Mouse (Mus musculus) kidney, adult 2 months (tissue): ENCODE results near the gene Gm28051.

Experiments used
- CTCF ChIP-seq: fragments of 200-500 bp; conservative IDR thresholded peaks from 2 replicates; pipeline ENCODE4 v1.5.1; 2011; ENCODE audit warnings: low read depth, mild to moderate bottlenecking, control low read depth, low read length, moderate library complexity, mixed read lengths; ENCODE audit not compliant: insufficient read depth, insufficient read length
- POLR2A ChIP-seq: fragments of 200-500 bp; IDR thresholded peaks from one replicate; pipeline ENCODE4 v1.6.1; 2011; ENCODE audit warnings: low read depth, low read length, control low read depth

DNA sequence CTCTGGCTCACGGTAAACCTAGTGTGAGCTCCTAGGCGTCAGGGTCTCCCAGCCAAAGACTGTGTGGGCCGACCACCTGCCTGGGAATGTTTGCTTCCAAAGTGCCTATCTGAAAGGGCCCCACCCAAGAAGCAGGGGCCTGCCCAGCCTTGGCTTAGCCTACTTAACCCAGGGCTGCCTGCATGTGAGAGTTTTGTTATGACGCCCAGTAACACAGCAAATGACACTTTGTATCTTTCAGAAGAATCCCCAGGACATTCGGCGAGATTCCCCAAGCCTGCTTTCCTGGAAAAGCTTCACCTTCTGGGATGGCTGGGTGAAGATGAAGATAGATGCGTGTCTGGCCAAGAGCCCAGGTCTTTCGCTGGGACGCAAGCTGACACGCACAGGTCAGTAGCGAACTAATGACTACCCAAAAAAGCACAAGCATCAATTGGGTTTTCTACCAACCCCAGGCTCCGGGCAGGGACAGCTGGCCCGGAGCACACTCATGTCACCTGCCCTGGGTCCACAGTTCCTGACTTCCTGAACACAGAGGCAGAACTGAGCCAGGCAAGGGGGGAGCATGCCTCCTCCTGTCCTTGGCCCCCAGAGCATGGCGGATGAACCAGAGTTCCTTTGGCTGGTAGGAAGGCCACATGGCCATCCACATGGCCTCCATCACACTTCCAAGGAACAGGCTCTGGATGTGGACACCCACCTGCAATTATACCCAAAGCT, 60.8 kb downstream of the Gm28051 start:
- TF ChIP-seq CTCF (no peak), POLR2A (no peak)
